Mouse (Mus musculus): ENCODE measurements around the gene Tas1r3. TPM values are rescaled to one million over a fixed set of nuclear protein-coding genes. Genes with fewer than 3 reads are reported as not detected.

Gene Tas1r3
- total and polyA plus RNA-seq, 3 experiments = 0.62 to 54.9 (median 1.1) TPM

DNA sequence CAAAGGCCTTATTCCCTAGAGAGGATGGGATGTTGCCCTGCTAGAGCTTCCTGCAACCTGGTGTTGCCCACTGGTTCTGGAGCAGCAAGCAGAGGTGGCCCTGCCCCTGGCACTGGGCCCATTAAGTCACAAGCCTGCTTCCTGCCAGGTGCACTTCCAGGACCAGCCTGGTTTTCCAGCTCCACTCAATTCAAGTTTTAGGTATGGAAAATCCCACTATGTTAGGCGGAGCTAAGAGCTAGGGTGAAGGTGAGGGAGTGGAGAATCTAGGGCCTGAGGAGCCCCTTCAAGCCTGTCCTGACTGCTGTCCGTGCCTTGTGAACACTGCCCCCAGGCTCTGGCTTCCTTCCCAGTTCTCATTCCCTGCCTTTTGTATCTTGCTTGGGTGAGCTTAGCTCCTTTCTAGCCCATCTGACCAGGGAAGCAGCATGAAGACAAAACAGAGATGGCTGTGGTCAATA, 11.2 kb downstream of the Tas1r3 start:
- Histone ChIP-seq H3K9me3 (replicated peaks; ENCODE audit: insufficient read depth, low read length) (no peaks in the 10 kb centered on the region), H3K79me2 (ENCODE audit: control insufficient read depth, insufficient read depth, low read length, poor library complexity) (peaks cover 47% of the 10 kb centered on the region), H3K4me3 (ENCODE audit: control insufficient read depth in 1 of 2, insufficient read depth in 1 of 2, low read depth in 2 of 2, low read length in 2 of 2) (no peak overlapping the region), H3K36me3 (ENCODE audit: control insufficient read depth in 1 of 2, insufficient read depth in 2 of 2, low read length in 2 of 2) (peaks cover 4 to 17% of the 10 kb centered on the region in 2 experiments; a peak in 3 of 4 replicates), H3K27me3 (ENCODE audit: control insufficient read depth in 1 of 2, insufficient read depth in 2 of 2, low read length in 2 of 2) (no peaks in the 10 kb centered on the region), H3K27ac (ENCODE audit: control insufficient read depth, low read depth, low read length) (no peak overlapping the region), H3K4me1 (ENCODE audit: control insufficient read depth in 1 of 2, insufficient read depth in 2 of 2, low read length in 2 of 2) (peaks cover 23 to 39% of the 10 kb centered on the region in 2 experiments), H3K9ac (ENCODE audit: control insufficient read depth, low read depth, low read length, poor library complexity, severe bottlenecking) (no peak overlapping the region)
- TF ChIP-seq ETS1 (IDR thresholded peaks at IDR 0.05; ENCODE audit: low read depth, low read length) = no peak
- DNase-seq (ENCODE audit: low read depth, low spot score) = no peak

GRCm38 (mm10) chr4:155851368-155851767, 11.8 kb downstream of the Tas1r3 start:
- Histone ChIP-seq H3K9ac (ENCODE audit: control insufficient read depth, low read depth, low read length, poor library complexity, severe bottlenecking) (no peak overlapping the region), H3K4me1 (ENCODE audit: control insufficient read depth in 1 of 2, insufficient read depth in 2 of 2, low read length in 2 of 2) (peaks cover 23 to 39% of the 10 kb centered on the region in 2 experiments), H3K4me3 (ENCODE audit: control insufficient read depth in 1 of 2, insufficient read depth in 1 of 2, low read depth in 2 of 2, low read length in 2 of 2) (no peak overlapping the region), H3K27ac (ENCODE audit: control insufficient read depth, low read depth, low read length) (no peak overlapping the region), H3K9me3 (replicated peaks; ENCODE audit: insufficient read depth, low read length) (no peaks in the 10 kb centered on the region), H3K79me2 (ENCODE audit: control insufficient read depth, insufficient read depth, low read length, poor library complexity) (peaks cover 47% of the 10 kb centered on the region), H3K27me3 (ENCODE audit: control insufficient read depth in 1 of 2, insufficient read depth in 2 of 2, low read length in 2 of 2) (no peaks in the 10 kb centered on the region), H3K36me3 (ENCODE audit: control insufficient read depth in 1 of 2, insufficient read depth in 2 of 2, low read length in 2 of 2) (peaks cover 4 to 17% of the 10 kb centered on the region in 2 experiments; a peak in 3 of 4 replicates)
- TF ChIP-seq POLR2AphosphoS2 (IDR thresholded peaks at IDR 0.05; ENCODE audit: low read length) (no peak), E2F4 (IDR thresholded peaks at IDR 0.05; ENCODE audit: borderline replicate concordance, low read depth, low read length) (no peak), BHLHE40 (IDR thresholded peaks at IDR 0.05; ENCODE audit: borderline replicate concordance, low read depth, low read length) (no peak), MAFK (IDR thresholded peaks at IDR 0.05; ENCODE audit: borderline replicate concordance, low read depth, low read length) (no peak), MAZ (IDR thresholded peaks at IDR 0.05; ENCODE audit: low read depth, low read length) (no peak), UBTF (IDR thresholded peaks at IDR 0.05; ENCODE audit: borderline replicate concordance, insufficient read depth, low read depth, low read length) (no peak), MYB (IDR thresholded peaks at IDR 0.05; ENCODE audit: low read depth, low read length) (no peak), USF1 (IDR thresholded peaks at IDR 0.05; ENCODE audit: low read depth, low read length) (no peak), ETS1 (IDR thresholded peaks at IDR 0.05; ENCODE audit: low read depth, low read length) (no peak), EP300 (IDR thresholded peaks at IDR 0.05; ENCODE audit: low read depth in 1 of 2, low read length in 2 of 2) (no peak), USF2 (IDR thresholded peaks at IDR 0.05; ENCODE audit: borderline replicate concordance in 1 of 2, insufficient read depth in 1 of 2, low read depth in 1 of 2, low read length in 2 of 2) (no peak), TCF12 (IDR thresholded peaks at IDR 0.05; ENCODE audit: low read depth, low read length) (no peak), GATA1 (IDR thresholded peaks at IDR 0.05; ENCODE audit: low read depth, low read length) (no peak)
- DNase-seq (ENCODE audit: low read depth, low spot score) = no peak

Measured in MEL (cell line).